Mouse (Mus musculus) CD4-positive, CD25-positive, alpha-beta regulatory T cell, adult 2 months (primary cell): ENCODE measurements around the gene Dtx3.

Experiments used
- DNase-seq: peaks from one replicate; pipeline ENCODE4 v3.0.0-alpha.2; 2012; ENCODE audit warnings: low read depth, low spot score

Dtx3 gene

DNA sequence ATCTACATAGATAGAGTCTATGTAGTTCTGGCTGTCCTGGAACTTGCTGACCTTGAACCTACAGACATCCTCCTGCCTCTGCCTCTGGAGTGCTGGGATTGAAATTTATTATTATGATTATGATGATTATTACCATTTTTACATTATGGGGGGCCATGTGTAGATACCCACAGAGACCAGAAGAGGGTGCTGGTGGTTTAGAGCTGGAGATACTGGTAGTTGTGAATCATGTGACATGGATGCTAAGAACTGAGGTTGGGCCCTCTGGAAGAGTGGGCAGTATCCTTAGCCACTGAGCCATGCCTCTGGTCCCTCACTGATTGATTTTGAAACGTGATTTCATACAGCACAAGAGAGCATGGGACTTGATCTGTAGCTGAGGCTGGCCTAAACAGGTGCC lies 9.1 kb downstream of the Dtx3 start:
- peak; percentile 37 for DNase-seq

DNA sequence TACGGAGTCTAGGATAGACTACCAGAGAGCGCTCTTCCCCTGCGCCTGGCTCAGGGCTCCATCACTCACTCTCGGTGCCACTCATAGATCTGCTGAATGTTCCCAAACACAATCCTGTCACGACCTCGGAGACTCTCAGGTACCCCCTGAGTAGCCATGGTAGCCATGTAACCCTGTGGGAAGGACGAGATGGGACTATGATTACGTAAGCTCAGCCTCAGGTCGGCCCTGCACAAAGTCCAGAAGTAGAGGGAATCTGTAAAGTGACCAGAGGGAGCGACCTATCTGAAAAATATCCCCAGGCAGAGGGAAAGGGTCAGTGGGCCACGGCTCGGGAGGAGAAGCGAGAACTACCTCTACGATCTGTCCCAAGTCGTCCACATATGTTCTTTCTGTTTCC lies 10.0 kb downstream of the Dtx3 start:
- DNase-seq = peak; percentile 2

DNA sequence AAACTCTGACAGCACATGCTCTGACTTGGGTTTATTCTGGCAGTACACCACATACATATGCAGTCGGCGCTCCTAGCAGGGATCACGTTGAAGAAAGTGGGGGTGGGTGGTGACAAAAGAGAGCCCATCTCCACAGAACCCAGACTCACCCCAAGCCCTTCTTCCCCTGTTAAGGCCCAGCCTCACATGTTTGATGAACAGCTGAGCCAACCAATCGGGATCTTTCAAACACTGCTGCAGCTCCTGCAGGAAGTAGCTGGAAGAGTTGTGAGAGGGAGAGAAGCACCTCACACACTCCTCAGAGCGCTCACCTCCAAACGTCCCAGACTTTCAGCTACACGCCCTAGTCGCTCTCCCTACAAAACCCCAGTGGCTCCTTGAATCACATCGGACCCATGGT lies 10.4 kb downstream of the Dtx3 start:
- peak; percentile 29 for DNase-seq

DNA sequence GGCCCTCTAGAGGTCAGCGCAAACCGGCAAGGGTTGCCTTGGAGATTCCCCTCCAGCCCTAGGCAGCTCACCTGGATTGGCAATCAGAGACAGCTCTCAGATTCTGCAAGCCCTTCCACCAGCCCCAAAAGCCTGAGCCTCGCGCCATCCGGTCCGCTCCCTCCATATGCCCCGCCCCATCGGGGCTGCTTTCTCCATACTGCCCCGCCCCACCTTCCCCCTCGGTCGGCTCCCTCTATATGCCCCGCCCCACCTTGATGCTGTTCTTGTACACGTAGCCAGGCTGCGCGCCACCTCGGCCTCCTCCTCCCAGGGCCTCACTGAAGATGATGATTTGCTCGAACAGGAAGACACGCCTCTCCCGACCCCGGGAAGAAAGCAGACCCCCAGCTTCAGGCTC lies 11.8 kb downstream of the Dtx3 start:
- peak; percentile 58 for DNase-seq

DNA sequence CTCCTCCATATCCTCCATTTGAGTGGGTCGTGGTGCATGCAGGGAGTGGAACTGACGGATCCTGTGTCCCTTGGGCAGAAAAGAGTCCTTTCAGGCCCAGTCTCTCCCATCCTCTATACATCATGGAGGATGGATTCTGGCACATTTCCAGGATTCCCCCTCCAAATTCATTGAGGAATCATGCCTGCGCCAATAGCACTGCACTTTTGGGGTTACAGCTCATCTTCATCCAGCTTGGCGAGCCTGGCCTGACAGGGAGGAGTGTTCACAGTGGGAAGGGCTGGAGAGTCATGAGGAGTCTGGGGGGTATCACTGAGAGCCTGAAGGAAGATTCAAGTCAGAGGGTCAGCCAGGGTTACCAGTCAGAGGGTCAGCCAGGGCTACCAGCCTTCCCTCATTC lies 12.9 kb downstream of the Dtx3 start:
- no peak for DNase-seq

DNA sequence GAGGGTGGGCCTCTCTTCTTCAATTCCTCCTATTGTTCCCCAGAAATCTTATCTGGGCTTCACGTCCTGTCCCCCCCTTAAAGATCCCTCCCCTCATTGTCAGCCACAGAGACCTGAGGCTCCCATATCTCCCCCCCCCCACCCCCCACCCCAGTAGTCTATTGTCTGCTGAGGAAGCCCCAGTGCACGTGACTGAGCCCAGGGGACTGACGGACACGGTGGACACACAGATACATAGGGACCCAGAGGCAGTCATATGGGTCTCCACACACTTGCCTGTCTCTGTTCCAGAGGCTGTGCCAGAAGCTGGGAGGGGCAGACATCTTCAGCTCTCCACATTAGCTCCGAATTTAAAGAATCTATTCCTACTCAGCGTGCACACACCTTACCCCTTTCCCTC lies 14.0 kb downstream of the Dtx3 start:
- DNase-seq = no peak

DNA sequence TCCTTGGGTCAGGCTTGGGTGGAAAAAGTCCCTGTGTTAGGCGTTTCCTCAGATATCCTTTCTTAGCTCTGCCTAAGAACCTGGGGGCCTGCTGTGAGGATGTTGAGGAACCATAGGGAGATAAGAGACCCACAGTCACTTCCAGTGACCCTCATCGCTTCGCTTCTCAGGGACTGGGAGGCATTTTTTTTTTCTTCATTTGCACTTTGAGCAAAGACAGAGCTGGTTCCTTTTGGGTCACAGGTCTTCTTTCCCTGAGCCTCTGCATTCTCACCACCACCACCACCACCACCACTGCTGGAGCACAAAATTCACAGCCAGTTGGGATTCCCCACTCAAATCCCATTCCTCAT lies 14.9 kb downstream of the Dtx3 start:
- DNase-seq = no peak

DNA sequence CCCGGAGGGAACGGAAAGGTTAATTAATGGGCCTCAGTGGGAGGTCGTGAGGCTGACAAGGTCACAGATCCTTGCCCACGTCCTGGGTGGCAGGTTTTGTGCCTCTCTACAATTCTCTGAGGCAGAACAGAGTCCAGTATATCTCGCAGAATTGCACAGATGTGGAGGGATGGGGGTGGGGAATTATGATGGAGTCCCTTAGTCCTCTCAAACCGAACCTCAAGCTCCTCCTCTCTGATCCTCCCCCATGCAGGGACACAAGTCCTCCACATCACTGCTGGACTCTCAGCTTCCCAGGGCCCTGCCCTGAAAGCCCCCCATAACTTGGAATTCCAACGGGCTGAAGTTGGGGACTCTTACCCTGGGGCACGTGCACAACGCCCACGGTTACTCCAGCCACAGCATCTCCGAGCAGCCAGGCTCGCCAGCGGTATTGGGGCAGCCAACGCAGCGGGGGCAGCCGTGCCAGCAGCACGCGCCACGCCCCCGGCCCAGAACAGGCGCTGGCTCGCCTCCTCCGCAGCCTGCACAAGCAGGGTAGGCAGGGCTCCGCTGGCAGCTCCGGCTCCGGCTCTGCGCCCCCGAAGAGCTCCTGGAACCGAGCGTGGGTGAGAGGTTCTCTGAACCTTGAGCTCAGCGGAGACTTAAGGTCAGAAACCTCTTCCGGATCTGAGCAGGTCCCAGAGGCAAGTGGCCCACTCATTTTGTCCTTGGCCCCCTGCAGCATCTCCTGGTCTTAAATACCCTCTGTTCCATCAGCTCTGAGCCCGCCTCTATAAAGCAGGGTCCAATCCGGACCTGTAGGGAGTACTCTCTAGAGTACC lies 15.4 kb downstream of the Dtx3 start, which contains the start of gene Slc26a10:
Gene Slc26a10, minus strand, starts transcription at position 775 of the 824 bp plus-strand sequence.
- DNase-seq = peak; percentile 63

DNA sequence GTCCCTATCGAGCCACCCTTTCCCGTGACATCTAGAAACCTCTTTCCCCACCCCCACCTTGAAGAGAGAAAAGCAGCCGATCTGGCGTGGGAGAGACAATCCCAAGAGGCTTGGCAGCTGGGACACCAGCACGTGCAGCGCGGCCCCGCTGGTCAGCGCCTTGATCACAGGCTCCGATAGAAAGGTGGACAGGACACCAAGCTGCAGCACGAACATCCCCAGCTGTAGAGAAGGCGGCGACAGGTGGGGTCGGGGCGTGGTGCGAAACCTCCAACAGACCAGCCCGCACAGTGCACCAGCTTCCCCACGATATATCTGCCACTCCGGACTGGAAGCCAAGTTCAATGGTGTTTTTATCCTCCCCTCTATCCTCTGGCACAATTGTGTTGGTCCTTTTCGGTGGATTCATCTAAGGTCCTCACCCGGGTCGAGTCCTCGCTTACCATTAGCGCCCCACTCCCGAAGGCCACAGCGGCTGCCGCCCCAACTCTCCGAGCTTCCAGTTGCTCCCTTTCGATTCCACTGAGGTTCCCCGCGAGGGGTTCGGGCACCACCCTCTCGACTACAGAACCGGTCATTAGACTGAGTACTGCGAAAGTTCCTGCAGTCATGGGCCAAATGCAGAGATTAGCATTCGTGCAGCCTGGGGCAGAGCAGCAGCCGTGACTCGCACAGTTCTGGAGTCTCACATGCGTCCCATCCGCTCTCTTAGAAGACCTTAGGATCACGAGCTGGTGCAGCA lies 17.1 kb downstream of the Dtx3 start:
- peak; percentile 46 for DNase-seq

DNA sequence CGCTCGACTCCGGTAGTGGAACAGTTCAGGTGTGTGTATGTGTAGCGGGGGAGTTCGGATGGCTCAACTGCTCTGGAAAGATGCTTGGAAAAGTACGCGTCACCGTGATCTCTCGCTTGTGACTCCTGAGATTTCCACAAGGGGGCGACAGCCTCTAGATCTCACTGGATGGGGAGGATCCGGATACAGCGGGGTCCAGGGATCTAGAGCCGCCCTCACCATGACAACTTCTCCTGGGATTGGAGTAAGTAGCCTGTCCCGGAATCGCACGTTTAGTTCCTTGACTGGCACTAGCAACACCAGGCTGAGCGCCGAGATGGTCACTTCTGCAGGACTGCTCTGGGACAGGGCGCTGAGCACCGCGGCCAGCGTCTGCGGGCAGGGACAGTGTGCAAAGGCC lies 17.8 kb downstream of the Dtx3 start:
- DNase-seq = peak; percentile 79

DNA sequence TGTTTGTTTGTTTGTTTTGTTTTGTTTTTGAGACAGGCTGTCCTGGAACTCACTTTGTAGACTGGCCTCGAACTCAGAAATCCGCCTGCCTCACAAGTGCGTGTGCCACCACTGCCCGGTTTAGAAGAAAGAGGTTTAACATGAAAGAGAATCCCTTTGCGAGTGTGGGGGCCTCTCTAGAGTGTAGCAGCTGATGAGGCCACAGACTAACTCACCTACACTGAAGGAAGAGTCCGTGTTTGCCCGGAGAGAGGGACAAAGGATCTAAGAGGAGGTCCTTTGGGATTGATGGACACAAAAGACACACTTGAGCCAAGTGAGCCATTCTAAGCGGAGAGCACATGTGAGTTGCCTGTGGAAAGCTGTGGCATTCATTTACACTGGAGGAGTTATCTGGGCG lies 18.3 kb downstream of the Dtx3 start:
- no peak for DNase-seq

DNA sequence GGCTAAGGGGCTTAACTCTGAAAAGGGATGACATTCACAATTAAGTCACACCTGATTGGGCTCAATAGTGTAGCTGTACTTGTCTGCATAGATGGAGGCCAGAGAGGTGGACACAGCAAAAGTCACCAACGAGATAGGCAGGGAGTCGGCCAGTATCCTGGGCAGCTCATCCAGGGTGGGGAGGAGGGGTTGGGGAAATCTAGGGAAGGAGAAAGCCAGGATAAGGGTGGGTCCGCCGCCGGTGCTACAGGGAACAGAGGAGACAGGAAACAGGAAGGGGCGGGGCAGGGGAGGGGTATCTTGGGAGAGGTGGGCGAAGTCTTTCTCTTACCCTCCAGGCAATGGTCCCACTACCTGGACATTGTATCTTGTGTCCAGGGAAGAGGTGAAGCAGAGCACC lies 18.8 kb downstream of the Dtx3 start:
- DNase-seq = peak; percentile 31

DNA sequence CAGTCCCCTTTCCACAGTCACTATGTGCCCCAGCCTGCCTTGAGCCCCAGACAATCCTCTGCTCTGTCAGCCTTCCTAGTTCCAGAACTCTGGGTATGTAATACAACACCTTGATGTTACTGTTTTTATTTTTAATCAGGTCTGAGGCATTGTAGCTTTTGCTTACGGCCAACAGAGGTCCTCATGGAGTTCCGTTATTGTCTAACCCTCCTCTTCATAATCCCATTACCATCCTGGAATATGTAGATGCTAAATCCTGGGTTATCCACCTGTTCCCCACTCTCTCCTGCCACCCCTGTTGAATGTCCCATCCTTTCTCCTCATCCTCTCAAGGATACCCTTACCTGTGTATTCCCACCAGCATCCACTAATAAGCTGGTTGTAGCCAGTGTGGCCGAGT lies 19.3 kb downstream of the Dtx3 start:
- peak; percentile 31 for DNase-seq

DNA sequence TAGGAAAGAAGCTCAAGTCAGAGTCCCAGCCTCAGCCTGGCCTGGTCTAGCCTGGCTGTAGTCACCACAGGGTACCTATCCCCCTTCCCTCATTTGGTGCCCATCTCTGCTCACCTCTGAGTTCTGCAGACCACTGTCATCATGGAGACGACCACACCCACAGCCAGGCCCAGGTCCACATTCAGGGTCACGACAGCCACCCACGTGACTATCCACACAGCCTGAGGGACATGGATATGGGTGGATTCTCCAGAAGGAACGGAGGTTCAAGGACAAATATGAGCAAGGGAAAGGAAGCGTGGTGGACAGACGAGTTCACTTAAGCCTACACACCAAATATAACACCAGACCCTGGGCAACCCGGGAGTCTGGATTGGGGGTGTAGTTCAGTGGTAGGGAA lies 21.4 kb downstream of the Dtx3 start:
- DNase-seq = peak; percentile 13

DNA sequence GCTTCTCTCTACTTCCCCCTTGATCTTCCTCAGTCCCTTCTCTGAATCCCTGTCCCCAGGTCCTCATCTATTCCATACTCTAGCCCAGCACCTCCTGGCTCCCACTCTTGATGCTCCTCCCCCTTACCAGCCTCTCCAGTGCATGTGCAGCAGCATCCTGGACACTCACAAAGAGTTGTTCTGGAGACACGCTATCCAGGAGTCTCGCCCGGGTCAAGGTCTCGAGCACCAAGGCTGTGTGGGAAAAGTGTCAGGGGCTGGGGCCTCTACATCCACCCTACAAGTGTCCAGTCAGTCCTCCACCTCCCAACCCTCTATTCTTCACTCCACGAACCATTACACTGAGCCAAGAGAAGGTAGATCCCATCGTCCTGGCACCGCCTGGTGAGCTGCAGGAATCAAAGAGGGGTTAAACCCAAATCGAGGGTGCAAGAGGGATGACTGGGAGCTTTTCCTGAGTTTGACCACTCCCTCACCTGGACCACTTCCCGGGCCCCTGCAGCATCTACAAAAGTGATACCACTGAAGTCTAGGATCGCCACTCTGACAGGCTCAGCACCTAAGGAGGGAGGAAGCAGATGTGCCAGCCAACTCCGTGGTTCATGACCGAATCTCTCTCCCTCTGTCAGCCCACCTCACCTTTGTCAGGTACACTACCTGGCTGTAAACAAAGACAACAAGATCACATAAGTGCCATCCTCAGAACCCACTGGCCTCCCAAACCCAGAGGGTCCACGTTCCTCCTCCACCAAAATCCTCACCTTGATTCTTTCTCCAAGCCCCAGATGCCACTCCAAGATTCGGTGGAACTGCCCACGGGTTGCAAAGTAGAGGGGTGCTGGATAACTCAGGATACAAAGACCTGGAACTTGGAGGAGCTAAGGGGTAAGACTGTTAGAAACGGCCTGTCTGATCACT lies 22.1 kb downstream of the Dtx3 start:
- peak; percentile 12 for DNase-seq

DNA sequence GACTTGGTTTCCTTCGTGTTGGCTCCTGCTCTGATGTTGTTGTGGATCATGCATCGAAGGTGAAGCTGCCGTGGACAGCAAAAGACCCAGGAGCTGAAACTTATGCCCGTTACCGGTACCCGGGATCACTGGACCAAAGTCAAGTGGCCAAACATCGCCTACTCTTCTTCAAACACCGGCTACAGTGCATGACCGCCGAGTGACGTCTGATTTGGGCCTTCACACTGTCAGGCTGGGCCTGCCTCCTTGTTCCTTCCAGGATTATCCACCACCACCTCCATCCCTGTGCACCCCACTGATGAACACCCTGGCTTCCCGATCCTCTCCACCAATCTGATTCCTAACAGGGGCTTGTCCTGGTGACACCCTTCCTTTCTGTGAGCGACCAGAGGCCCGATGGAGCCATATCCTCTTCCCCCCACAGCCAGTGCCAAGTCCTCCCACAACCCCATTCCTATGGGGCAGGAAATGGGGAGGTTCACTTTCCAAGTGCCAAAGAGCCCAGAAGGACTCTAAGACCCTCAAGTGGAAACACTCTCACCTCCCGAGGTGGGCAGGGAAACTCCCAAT lies 23.8 kb downstream of the Dtx3 start:
- DNase-seq = peak; percentile 8

DNA sequence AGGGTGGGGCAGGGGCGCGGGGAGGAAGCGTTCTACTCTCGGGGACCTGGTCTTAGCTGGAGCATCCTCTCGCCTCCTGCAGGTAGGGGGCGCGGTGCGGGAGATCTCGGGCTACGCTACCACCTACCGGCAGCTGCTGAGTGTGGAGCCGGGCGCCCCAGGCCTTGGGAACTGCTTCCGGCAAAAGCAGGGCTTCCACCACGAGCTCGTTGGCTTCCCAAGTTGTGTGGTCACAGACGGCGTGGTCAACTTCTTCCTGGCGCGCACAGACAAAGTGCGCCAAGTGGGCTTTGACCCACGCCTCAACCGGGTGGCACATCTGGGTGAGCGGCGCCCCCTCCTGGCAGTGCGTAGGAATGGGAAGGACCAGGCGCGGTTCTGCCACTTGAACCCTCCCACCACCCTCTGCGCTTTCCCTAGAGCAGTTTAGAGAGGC lies 24.7 kb downstream of the Dtx3 start:
- peak; percentile 93 for DNase-seq

DNA sequence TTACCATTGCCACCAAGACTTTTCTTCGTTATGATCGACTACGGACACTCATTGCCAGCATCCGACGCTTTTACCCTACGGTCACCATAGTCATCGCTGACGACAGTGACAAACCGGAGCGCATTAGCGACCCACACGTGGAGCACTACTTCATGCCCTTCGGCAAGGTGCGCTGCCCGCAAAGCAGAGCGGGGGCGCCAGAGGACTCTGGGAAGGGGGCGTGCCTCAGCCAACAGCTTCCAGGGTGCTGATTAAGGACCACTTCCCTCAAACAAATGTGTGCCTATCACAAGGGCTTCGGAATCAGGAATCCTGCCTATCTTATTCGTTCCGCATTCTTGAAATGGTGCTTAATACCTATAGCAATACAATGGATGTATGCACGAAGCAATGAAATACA lies 25.5 kb downstream of the Dtx3 start:
- DNase-seq = peak; percentile 65

DNA sequence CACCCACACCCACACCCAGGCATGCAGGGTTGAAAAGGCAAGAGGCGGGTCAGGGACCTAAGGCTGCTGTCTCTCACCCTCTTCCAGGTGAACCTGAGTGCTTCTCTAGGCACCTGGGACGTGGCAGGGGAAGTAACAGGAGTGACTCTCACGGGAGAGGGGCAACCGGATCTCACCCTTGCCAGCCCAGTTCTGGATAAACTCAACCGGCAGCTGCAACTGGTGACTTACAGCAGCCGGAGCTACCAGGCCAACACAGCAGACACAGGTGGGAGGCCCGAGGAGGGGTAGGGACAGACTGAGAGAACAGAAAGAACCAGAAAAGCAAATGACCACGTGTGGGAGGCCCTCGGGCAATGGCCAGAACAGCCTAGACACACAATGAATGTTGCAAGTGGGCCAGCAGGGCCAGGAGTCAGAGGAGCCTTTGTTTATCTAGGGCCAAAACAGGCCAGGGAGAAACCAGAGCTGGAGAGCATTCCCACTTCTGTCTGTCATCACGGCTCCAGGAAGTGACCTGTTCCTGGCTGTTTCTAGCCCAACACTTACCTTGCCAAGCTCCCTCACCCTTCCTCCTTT lies 27.8 kb downstream of the Dtx3 start:
- DNase-seq = peak; percentile 31

DNA sequence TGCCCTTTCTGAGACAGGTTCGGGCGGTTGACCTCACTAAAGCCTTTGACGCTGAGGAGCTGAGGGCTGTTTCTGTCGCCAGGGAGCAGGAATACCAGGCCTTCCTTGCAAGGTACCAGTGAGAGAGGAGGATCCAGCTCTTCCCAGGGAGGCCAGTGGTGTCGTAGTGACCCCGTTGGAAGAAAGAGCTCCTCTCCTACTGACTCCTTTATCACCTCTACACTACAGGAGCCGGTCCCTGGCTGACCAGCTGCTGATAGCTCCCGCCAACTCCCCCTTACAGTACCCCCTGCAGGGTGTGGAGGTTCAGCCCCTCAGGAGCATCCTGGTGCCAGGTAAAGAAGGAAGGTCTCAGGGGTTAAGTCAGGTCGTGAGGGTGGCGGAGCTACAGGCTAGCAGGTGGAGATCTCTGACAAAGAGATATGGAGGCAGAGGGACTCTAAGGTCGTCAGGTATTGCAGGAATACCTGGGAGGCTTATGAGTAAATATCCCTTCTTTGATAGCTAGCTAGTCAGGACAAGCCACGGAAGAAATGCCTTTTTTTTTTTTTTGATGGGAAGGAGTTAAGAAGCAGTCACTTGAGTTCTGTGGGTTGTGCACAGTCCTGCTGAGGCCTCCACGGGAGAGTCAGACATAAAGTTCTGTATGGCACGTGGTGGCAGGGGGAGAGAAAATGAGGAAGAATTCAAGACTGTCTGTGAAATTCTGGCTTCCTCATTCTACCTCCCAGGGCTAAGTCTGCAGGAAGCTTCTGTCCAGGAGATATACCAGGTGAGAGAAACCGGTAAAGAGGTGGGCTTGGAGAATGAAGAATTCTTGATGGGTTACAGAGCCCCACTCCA lies 28.5 kb downstream of the Dtx3 start:
- no peak for DNase-seq

DNA sequence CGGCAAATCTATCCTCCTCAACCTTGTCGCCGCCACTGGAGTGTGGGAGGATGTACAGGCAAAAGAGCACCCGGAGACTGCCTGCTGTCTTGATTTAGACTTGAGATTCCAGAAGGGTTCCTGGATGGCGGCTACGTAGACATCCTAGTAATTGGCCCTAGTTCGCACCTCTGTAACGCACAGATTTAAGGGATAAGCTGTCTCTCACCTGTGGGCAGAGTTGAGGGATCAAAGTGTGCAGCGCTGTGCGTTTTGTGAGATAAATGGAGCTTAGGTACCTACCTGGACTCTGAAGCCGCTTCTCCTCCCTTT lies 29.2 kb downstream of the Dtx3 start:
- no peak for DNase-seq
